Mouse (Mus musculus): ENCODE data around the gene Vmn2r4. TPM values are rescaled to one million over a fixed set of nuclear protein-coding genes. Genes with fewer than 3 reads are reported as not detected.
"Not testable (repeated sequence)": the region's sequence is repeated elsewhere in the genome, so short reads cannot be mapped to it uniquely, and the experiment has no call there.

Gene Vmn2r4
- not detected for total RNA-seq (2021)
- long read RNA-seq, experiment 1 = 0 reads
- long read RNA-seq, experiment 2 = 0 reads

DNA sequence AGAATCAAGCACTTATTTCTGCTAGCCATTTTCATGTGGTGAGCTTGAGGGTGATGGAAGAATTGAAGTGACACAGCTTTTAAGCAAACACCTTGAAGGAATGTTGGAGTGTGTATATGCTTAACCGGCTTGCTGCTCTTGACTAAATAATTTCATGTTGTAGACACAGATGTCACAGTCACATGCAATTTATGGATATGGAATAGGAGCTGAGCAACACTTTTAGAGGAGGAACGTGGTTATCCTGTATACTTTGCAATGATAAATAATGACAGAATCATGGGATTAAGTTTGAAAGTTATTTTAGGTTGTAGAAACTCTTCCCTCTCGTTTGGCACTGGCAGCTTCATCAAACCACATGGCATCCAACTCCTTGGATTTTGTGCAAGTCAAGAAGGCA lies at the start of gene Vmn2r4:
Gene Vmn2r4 (minus strand): TSS at position 101 of the 400 bp plus-strand sequence.
- intact Hi-C loops (cut with DNase I); DNase-seq (ENCODE audit: low spot score in 2 of 2): not testable (repeated sequence)

DNA sequence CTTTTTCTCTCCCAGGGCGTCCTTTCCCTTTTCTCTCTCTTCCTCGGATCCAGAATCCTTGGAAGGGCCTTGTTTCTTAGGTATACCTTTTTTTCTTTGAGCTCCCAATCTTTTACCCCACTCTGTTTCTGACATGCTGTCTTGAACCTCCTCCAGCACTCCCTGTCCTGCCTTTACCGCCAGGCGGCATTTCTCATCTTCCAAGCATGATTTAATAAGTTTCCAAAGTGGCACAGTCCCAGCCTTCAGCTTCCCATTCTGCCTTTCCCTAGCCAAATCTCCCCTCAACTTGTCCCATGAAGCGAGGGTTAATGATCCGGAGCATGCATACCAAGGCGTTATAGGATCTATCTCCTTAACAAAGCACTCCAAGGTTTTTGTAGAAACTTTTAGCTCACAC lies 19.1 kb upstream of the Vmn2r4 start:
- DNase-seq (ENCODE audit: low spot score in 2 of 2); intact Hi-C loops (cut with DNase I): not testable (repeated sequence)

DNA sequence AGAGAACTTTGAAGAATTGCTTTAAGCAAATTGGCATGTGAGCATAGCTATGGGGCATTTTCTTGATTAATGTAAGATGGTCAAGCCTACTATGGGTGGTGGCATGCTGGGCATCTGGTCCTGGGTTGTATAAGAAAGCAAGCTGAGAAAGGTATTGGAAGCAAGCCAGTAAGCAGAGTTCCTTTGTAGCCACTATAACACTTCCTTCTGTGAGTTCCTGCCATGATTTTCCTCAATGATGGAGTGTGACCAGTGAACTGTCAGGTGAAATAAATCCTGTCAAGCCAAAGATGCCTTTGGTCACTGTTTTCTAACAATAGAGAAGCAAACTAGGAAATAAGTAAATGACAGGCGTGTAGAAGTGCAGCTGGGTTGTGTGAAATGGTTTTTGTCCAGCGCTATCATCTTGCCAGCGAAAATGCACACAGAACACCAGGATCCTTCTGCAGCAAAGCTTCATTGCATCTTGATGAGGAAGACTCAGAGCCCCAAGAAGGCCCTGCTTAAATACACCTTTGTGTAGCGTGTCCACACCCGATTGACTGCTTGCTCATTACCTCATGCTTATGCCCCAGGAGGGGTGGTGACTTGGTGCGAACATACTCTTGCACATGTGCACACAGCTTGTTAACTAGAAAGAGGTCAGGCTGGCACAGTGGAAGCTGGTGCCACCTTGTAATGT lies 13.1 kb upstream of the Vmn2r4 start:
- not testable (repeated sequence) for DNase-seq (ENCODE audit: low spot score in 2 of 2)
- intact Hi-C loops (cut with DNase I) = loop anchor here (10.0 kb wide), 1 partner anchor 137 kb away; the partner anchor contains the start of gene Vmn2r6

DNA sequence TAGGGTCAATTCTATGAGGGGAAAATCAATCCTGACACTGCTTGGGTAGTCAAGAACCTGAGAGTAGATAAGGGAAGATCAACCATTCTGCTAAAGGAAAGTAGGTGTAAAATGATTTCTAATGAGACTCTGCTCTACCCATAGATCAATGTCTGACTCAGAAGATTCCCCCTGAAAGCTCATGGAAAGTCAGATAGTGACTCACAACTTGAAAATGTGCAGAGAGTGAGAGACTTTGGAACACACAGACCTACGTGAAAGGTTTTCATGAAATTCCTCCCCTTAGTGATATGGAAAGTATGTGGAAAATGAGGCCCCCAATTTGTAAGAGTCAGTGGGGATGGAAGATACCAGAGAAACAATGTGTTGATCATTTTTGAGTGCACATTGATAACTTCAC lies 7.0 kb upstream of the Vmn2r4 start:
- intact Hi-C loops (cut with DNase I) = loop anchor here (10.0 kb wide), 1 partner anchor 143 kb away; the partner anchor contains the start of gene Vmn2r6
- DNase-seq (ENCODE audit: low spot score in 2 of 2) = not testable (repeated sequence)

DNA sequence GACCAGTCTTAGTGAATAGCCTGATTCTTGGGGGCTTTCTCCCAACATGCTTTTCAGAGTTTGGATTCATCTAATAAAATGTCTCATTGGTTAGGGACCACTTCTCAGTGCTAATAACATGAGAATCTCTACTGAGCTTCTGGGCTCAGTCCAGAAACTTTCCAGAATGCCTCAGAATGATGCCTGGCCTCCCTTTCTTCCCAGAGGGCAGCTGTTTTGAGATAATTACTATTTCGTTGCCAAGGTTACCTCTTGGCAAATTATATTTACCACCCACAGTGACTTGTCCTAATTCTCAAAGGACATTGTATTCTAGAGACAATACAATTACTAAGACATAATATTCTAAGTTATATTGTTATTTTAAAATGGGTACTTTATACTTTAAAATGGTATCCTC lies 2.3 kb upstream of the Vmn2r4 start:
- DNase-seq (ENCODE audit: low spot score in 2 of 2) = peak in 1 of 2 experiments; percentile 6
- intact Hi-C loops (cut with DNase I) = not testable (repeated sequence)

DNA sequence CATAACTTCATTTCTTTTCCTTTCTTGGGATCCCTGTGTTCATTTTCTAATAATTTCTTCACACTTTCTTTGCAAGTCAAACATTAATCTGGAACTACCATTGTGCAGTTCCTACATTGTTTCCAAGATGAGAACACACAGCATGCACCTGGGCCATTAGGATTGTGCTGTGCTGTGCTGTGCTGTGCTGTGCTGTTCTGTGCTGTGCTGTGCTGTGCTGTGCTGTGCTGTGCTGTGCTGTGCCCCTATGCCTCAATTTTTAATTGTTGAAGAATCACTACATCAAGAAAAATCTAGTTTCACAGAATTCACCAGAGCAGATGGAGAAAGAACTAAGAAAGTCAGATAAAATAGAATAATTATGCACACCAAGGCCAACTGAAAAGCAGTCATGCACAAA lies 915 bp downstream of the Vmn2r4 start:
- DNase-seq (ENCODE audit: low spot score in 2 of 2); intact Hi-C loops (cut with DNase I): not testable (repeated sequence)

DNA sequence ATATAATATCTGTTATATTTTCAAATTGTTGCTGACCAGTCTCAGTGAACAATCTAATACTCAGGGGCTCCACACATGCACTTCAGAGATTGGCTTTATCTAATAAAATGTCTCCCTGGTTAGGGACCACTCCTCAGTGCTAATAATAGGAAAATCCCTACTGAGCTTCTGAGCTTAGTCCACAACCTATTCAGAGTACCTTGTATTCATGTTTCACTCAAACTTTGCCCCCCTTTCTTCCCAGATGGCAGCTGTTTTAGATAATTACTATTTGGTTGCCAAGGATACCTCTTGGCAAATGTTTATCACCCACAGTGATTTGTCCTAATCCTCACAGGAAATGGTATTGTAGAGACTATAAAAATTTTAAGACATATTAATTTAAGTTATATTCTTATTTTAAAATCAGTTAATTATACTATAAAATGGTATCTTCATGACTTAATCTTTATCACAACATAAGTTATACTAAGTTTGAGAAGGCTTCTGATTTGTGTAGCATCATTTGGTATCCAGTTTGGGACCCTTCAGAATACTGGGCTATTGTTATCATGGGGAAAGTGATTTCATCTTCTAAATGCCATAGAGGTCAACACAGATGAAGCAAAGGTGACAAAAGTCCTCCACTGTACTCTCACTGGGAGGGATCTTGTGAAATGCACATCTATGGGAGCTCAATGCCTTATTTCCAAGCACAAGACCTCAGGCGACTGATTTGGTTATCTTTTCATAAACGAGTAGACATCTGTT lies 55.7 kb downstream of the Vmn2r4 start:
- intact Hi-C loops (cut with DNase I) = no loop called here
- no peak for DNase-seq (ENCODE audit: low spot score in 2 of 2)

Other genes with a start within 250 kb of the Vmn2r4 start
- not detected for gene Vmn2r3, start 125.7 kb downstream of the Vmn2r4 start, total RNA-seq (2021)
- not detected for gene Vmn2r5, start 94.5 kb upstream of the Vmn2r4 start, total RNA-seq (2021)
- gene Vmn2r6, start 150.5 kb upstream of the Vmn2r4 start, total RNA-seq (2021) = under 1 TPM; 0.06 to 0.07 TPM